Mouse (Mus musculus): Measurements from ENCODE around the gene Spib.

The Spib gene

DNA sequence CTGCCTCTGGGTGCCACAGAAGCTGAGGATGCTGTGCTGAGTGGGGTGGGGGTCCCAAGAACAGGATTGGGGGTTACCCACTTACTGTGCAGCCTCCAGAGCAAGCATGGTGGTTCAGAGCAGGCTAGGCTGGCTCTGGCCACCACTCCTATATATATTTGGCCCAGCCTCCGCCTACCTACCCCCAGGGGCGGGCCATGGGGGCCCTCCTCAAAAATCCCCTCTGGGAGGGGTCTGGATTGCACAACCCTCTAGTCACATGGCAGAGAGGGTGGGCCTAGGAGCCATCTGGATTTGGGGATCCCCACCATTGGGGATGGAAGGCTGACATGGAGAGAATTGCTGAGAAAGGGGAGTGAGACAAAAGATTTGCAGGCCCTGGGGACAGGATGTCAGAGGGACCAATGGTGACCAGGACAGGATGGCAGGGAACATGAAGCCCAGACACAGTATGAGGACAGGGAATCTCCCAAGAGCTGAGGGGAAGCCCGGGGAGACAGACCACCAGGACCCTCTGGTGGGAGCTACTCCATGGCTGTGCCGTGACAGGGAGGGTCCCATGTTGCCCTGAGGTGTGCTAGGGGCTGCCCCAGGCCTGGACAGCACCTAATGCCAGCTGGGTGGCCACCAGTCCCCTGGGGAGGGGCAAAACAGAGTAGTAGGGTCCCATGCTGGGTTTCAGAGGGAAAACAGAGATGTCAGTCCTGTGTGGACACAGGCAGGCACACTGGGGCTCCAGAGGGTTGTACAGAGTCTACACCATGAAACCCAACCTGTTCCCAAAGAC lies at the start of gene Spib:
TSS of gene Spib (minus strand) at position 126 of the 787 bp plus-strand sequence.
- DNase-seq (ENCODE audit: low spot score) = no peak

DNA sequence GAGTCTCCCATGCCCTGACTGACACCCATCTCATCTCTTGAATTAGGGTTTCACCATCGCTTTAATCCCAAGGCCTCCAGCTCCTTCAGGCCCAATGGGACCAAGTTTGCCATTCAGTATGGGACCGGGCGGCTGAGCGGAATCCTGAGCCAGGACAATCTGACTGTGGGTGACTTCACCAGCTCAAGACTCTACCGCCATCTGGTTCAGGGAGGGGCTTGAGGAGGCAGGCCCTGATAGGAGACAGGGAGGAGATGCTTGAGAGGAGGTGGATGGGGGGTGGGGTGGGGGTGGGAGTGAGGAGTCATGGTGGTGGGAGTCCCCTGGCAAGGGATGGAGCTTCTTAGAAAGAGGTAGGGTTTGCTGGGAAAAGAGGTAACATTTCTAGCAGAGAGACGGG lies 49.8 kb upstream of the Spib start:
- no peak for DNase-seq (ENCODE audit: low spot score)

DNA sequence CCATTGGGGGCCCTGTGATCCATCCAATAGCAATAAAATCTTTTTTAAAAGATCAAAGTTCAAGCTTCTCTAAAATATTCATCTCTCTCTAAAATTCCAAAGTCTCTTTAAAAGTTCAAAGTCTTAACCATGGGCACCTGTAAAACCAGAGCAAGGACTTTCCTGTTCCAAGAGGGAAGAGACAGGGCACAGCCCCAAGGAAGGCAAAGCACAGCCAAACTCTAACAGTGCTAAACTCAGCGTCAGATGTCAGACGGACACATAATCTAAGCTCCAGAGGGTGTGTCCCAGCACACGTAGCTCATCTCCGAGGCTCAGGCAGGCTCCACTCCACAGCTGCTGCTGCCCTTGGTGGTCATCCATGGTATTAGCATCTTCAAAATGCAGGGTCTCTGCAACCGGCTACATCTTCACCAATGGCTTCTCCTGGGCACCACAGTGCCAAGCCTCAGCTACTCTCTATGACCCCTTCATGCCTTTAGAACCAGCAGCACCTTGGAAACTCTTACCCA lies 44.5 kb upstream of the Spib start:
- DNase-seq (ENCODE audit: low spot score) = no peak

DNA sequence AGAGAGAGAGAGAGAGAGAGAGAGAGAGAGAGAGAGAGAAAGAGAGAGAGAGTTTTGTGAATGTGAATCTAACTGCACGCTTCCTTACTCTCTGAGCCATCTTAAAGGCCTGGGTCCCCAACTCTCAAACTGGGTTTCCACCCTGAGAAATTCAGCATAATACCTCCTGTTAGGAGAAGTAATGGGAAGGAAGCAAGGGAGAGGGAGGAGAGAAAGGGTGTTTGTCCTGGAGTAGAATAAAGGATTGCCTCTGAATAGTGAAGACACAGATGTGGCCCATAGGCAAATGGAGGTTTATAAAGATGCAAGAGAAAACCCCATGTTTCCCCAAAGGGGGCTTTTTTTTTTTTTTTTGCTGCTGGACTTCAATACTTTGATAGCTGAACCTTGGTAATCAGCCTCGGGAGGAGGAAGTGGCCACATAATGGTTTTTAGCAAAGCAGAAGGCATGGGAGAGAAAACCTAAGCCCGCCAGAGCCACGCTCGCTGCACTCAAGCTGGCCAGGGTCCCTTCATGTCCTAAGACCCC lies 41.1 kb upstream of the Spib start:
- no peak for DNase-seq (ENCODE audit: low spot score)

DNA sequence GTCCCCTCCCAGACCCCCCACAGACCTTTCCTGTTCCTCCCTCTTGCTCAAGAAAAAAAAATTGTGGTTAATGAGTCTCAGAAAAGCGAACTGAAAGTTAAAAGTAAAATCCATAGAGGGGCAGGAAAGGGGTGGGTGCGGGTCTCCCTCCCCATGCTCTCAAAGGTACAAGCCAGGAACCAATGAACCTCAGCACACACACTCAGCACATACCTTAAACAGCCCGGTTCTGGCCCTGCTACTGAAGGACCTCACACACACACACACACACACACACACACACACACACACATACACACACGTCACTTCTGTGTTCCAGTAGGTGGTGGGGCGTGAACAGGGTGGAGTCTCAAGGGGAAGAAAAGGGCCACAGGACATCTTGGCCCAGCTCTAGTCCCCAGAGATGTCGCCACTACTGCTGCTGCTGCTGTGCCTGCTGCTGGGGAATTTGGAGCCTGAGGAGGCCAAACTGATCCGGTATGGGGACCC lies 40.4 kb upstream of the Spib start, which contains the start of gene Napsa:
TSS of gene Napsa (plus strand) at position 168 of the 489 bp plus-strand sequence.
- no peak for DNase-seq (ENCODE audit: low spot score)

DNA sequence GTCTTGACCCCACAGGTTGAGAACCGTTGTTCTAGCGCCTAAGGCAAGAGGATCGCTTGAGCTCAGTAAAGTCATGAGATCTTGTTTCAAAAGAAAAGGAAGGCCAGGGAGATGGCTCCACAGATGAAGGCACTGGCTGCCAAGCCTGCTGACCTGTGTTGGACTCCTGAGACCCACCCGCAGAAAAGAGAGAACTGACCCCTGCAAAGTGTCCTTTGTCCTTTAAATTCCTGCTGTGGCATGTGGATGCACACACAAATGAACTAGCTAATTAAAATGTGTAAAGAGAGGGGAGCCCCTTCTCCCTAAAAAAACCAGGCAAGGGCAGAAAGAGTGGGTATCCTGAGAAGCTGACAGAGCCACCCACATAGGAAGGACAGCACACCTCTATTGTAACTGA lies 39.9 kb upstream of the Spib start:
- DNase-seq (ENCODE audit: low spot score) = no peak

DNA sequence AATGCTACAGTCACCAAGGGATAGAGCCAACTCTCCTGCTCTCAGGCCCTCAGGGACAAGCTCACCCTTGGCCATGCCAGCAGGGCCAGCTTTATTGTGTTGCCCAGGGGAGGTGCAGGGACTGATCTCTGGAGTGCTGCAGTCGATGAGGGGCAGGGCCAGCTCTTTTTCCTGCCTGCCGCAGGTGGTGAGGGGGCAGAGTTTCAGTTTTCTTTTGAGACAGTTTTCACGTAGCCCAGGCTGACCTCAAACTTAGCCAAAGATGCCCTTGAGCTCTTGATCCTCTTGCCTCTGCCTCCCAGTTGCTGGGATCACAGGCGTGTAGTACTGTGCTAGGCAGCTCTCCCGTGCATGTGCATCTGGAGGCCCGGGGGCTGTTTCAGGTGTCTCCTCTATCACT lies 39.1 kb upstream of the Spib start:
- no peak for DNase-seq (ENCODE audit: low spot score)

DNA sequence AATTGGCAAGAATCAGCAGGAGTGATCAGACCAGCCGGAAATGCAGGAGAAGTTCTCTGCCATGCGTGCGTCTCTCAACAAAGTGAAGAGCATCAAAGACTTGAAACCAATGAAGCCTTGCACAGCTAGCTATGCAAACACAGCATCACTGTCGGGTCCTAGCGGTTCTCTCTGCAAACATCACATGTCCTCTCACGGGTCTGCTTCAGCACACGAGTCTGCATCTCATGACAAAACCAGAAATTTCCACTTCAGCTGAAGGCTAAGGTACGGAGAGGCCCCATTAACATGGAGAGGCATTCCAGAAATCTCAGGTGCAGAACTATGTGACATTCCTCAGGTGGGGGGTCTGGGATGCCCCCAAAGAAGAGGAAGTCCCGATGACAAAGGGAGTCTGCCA lies 36.9 kb upstream of the Spib start:
- no peak for DNase-seq (ENCODE audit: low spot score)

DNA sequence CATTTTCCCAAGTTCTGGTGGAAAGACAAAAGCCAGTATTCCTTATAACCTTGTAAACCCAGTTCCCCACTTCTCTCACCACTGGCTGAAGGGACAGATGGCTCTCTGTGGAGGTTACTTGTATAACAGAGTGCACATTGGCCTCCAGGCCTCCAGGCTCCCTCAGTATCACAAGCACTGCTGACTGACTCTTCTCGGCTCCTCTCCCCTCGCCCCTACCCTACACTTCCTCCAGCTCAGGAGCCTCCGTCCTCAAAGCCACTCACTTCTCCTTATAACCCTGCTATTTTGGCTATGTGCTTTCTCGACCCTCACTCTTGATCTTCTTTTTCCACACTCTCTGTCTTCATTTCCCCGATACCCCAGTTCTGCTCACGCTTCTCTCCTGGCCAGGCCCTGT lies 33.5 kb upstream of the Spib start:
- DNase-seq (ENCODE audit: low spot score) = no peak

DNA sequence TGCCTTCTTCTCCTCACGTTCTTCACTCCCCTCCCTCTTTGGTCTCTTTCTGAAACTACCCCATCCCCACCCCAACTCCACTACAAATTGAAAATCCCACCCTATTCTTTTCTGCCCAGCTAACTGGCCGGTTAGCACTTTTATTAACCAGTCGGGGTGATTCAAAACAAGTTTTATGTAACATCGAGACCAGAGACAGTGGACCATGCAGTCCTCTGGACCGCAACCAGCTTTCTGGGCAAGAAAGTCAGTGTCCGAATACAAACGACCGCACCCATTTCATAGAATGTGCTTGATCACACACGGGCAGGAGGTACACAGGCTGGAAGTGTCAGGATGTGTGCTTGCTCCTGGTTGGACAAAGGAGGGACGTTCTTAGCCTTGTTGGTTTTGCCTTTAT lies 32.6 kb upstream of the Spib start:
- DNase-seq (ENCODE audit: low spot score) = no peak

DNA sequence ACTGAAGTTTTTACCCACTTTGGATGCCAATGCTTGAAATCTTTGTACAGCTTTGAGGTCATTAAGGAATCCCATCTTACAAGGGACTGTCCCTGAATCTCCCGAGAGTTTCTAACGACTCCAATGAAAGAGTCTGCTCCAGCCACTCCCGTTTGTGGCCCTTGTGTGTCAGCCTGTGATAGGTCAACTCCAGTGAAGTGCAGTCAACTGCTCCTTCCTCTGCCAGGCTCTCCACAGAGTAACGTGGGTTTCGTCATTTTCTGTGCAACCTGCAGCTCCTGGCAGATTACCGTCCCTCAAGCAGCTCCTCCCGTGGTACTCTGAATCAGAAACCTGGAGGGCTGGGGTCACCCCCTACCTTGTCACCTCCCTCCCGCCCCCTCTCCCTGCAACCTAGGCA lies 31.4 kb upstream of the Spib start:
- no peak for DNase-seq (ENCODE audit: low spot score)

DNA sequence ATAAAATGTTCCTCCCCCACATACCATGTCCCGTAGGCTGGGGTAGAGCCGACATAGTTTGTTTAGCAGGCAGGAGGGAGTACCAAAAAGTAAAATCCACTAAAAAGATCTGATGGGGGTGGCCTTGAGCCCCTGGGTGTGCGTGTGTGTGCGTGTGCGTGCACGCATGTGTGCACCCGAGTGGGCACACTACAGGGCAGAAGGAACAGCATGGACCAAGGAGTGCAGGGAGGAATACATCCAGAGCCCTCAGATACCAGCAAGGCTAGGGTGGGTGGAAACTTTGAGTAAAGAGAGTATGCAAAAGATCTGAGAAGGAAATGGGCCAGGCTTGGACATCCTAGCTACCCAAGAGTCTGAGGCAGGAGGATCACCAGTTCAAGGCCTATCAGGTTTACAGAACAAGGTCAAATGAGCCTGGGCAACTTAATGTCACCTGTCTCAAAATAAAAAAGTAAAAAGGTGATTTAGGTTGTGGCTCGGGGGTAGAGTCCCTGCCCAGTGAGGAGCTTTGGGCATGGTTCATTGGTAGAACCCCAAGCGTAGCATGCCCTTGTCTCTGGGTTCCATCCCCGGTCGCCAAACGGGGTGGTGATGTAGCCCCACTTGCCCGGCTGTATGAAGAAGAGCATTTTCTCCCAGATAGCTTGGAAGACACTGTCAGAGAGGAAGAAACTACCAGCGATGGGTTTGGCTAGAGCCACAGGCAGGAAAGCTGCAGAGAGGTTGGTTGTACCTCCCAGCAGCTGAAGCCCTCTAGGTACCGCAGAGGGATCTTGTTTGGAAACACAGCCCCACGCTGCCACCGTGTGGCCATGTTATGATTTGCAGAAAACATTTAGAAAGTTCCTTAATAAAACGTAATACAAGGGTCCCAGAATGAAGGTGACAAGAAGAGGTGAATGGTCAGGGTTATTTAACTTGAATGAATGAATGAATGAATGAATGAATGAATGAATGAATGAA lies 28.8 kb upstream of the Spib start:
- peak; percentile 53 for DNase-seq (ENCODE audit: low spot score)

DNA sequence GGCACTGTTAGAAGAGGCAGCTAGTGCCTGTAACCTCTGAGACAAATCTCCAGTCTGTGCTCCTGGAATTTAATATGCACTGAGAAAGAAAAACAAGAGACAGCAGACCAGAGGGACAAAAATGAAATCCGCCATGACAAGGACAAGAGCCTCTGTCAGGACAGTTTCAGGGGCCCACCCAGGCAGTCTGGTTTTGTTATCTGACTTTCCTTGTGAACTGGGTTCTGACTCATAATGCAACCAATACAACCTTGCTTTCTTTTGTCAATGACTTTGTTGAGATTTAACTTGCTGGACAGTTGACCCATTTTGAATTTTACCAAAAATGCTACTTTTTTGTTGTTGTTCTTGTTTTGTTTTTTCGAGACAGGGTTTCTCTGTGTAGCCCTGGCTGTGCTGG lies 25.8 kb upstream of the Spib start:
- no peak for DNase-seq (ENCODE audit: low spot score)

DNA sequence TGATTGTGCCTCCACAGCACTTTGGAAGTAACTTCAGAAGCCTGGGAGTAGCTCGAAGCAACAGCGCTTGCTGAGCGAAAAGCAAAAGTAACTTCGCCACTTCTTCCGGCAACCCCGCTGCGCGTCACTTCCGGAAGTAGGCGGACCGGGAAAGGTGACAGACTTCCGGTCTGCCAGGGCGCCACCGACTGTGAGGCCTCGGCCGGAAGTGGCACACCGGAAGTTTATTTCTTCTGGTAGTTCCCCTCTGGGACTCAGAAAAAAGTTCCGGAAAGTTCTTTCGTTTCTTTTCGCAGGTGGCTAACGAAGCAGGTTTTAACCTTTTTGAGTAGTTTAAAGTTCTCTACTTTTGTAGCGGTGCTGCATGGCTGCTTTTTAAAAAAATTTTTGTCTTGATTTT lies 22.0 kb upstream of the Spib start, which contains the start of gene Nr1h2:
TSS of gene Nr1h2 (minus strand) at position 126 of the 400 bp plus-strand sequence.
- peak; percentile 92 for DNase-seq (ENCODE audit: low spot score)

DNA sequence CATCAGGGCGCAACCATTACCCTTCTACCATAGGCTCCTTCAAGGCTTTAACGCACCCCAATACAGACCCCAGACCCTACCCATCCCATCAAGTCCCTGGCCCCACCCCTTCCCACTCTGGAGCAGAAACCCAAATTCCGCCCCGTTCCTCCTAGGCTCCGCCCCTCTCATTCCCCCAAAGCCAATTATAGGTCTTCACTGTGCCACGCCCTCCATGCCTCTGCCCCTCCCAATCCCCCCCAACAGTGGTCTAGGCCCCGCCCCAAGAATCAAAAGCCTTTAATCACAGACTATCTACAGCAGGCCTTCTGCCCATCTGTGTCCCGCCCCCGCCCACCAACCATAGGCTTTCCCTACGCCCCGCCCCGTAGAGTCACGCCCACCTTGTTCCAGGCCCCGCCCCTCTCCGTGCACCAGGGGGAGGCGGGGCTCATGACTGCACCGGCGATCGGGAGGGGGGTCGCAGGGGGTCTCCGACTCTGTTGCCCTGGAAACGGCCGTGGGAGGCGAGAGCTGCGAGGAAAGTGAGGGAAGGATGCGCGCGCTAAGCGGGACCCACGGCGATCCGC lies 21.4 kb upstream of the Spib start:
- DNase-seq (ENCODE audit: low spot score) = peak; percentile 88

DNA sequence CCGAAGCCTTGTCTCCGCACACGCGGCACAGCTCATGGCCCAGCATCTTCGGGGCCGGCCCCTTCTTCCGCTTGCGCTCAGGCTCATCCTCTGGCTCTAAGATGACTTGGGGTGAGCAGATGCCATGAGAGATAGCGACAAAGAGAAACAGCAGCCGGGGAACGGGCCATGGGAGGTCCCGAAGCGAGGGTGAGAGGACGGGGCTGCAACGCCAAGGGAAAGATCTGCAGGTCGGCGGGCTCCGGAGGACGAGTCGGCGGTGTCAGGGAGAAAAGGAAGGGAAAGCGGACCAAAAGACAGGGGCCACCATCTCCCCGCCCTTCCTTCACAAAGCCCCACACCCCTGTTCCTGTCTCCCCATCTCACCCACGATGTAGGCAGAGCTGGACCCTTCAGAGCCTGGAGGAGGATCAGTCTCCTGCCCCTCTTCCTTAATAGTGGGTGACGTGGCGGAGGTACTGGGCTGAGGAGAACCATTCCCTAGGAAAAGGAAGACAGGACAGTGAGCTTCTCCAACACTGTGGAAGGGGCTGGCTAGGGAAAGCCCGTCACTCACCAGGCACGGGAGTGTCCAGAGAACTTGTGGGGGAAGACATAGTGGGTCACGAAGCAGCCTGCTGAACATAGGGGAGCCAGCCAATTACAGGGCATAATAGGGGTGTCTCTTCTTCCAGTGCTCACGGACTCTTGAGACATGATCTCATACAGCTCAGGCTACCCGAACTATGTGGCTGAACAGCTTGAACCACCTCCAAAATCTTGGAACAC lies 20.5 kb upstream of the Spib start:
- no peak for DNase-seq (ENCODE audit: low spot score)

DNA sequence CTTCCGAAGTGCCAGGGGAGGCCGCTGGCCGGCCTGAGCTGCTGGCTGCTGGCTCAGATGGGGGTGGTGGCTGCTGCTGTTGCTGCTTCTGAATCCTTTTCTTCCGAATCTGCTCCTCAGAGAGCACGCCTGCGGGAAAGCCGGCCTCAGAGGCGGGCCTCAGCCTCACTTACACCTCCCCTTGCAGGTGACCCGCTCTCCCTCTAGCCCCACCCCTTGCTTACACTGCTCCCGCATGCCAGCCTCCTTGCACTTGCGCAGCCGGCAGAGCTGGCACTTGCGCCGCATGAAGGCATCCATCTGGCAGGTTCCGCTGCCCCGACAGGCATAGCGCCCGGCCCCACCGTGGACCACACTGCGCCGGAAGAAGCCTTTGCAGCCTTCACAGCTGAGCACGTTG lies 19.9 kb upstream of the Spib start:
- DNase-seq (ENCODE audit: low spot score) = no peak

DNA sequence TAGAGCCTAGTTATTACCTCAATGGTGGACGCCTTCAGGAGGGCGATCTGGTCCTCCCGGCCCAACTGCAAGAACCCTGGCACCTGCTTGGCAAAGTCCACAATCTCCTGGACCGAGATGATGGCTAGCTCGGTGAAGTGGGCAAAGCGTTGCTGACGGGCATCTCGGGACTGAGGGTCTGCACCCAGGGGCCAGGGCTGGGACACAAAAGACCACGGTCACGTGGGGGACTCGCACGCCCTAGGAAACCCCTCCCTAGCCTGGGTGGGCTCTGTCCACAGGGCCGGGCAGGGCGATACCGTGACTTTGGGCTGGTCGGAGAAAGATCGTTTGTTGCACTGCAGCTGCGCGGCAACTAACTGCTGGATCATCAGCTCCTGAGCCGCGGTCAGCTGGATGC lies 19.4 kb upstream of the Spib start:
- no peak for DNase-seq (ENCODE audit: low spot score)

DNA sequence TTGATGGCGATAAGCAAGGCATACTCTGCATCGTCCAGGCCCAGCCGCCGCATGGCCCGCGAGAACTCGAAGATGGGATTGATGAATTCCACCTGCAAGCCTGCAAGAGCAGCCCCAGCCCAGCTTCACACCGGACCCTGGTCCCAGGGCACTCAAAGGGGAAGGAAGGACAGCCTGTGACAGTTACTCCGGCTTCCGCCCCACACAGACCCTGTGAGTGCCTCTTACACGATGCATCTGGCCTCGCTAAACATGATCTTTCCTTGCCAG lies 18.5 kb upstream of the Spib start:
- no peak for DNase-seq (ENCODE audit: low spot score)

DNA sequence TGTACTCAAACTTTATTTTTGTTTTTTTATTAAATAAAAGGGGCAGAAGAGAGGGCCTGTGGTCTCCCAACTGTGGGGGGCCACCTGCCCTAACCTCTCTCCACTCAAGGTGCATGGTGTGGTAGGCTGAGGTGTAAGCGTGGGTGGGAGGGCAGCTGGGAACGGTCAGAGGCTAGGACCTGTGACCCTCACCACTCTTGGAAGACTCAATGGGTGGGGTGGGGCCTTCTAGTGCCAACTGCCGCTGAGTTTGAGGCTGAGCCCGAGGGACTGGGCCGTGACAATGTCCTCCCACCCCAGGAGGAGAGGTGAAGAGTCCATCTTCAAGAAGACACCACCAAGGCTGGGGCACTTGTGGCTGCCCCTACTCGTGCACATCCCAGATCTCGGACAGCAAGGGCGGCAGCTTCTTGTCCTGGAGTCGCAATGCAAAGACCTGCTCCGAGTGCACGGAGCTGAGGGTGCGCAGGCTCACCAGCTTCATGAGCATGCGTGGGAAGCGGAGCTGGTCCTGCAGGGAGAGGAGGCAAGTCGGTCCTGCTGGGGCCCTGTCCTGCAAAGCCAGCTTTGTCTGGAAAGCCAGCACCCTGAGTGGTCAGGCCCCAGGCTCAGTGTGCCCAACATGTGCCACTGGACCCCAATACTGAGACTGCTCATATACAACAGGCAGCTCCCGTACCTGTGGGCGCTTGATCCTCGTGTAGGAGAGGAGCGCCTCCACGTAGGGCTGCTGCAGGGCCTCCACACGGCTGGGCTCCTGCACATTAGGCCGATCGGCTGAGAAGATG lies 17.9 kb upstream of the Spib start:
- DNase-seq (ENCODE audit: low spot score) = no peak

Data from yolk sac, embryonic 10.5 days (tissue).